Mouse (Mus musculus) stomach, embryonic 15.5 days (tissue): ENCODE data around the gene Vmn1r206. TPM values are rescaled to one million over a fixed set of nuclear protein-coding genes. Genes with fewer than 3 reads are reported as not detected.
"Not testable (repeated sequence)": the region's sequence is repeated elsewhere in the genome, so short reads cannot be mapped to it uniquely, and the experiment has no call there.

ENCODE experiments used
- ATAC-seq: fragments of 200-750 bp; cut with Nextera tagmentation; 2 replicates; pipeline ENCODE4 v1.8.0; 2017; ENCODE audit warnings: low read depth, moderate number of reproducible peaks, moderate TSS enrichment; ENCODE audit not compliant: insufficient read depth, low FRiP score
- H3K27ac ChIP-seq: fragments of 300-500 bp; sonication (generic); 2 replicates; pipeline ENCODE4 v1.5.1; 2015; ENCODE audit warnings: mild to moderate bottlenecking, inconsistent platforms
- H3K27me3 ChIP-seq: fragments of 300-500 bp; sonication (generic); replicated peaks from 2 replicates; pipeline ENCODE4 v1.6.1; 2015; ENCODE audit warnings: inconsistent platforms
- H3K36me3 ChIP-seq: fragments of 300-500 bp; sonication (generic); 2 replicates; pipeline ENCODE4 v1.6.1; 2015; ENCODE audit warnings: inconsistent platforms
- H3K4me1 ChIP-seq: fragments of 300-500 bp; sonication (generic); 2 replicates; pipeline ENCODE4 v1.6.1; 2015; ENCODE audit warnings: inconsistent platforms
- H3K4me2 ChIP-seq: fragments of 300-500 bp; sonication (generic); 2 replicates; pipeline ENCODE4 v1.6.1; 2015; ENCODE audit warnings: mild to moderate bottlenecking, inconsistent platforms
- H3K4me3 ChIP-seq: fragments of 300-500 bp; sonication (generic); replicated peaks from 2 replicates; pipeline ENCODE4 v1.5.1; 2015; ENCODE audit warnings: inconsistent platforms
- H3K9ac ChIP-seq: fragments of 300-500 bp; sonication (generic); 2 replicates; pipeline ENCODE4 v1.6.1; 2015; ENCODE audit warnings: inconsistent platforms
- H3K9me3 ChIP-seq: fragments of 300-500 bp; sonication (generic); 2 replicates; pipeline ENCODE4 v1.6.1; 2016; ENCODE audit warnings: inconsistent platforms
- WGBS: fragments of 180-500 bp; shearing (Covaris S2); methylation state at CpG from one replicate; pipeline ENCODE4 v1.1.7; 2015; 5-methylcytosine and 5-hydroxymethylcytosine counted together
- polyA plus RNA-seq: library from polyadenylated mRNA; unstranded; fragments of >200 nt; fragmentation: Nextera tagmentation; extraction: Ambion mirVana; gene quantifications from 2 replicates; pipeline ENCODE4 v1.2.1, GENCODE M21; 2015

Vmn1r206 gene
- not detected in 2 replicates for polyA plus RNA-seq

DNA sequence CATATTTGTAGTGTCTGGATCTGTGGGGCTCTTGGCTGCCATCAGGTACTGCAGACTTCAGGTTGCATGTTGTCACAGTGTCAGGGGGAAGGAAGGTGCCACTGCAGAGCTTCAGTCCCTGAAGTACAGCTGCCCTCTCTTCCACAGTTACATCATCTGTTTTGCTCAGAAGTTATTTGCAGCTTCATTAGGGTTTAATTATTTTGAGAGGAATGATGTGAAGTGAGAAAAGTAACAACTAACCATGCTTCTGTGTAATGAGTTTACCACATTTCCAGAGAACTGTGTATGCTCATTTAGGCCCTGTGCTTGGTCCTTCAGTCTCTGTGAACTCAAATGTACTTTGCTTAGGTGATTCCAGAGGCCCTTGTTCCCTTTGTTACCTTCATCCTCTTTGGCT lies at the start of gene Vmn1r206:
Vmn1r206 (minus strand) TSS at position 101 of the 400 bp plus-strand sequence.
- H3K9me3 ChIP-seq, H3K4me1 ChIP-seq, H3K27ac ChIP-seq, H3K4me2 ChIP-seq, ATAC-seq, H3K36me3 ChIP-seq, H3K27me3 ChIP-seq, H3K4me3 ChIP-seq, H3K9ac ChIP-seq: not testable (repeated sequence)

DNA sequence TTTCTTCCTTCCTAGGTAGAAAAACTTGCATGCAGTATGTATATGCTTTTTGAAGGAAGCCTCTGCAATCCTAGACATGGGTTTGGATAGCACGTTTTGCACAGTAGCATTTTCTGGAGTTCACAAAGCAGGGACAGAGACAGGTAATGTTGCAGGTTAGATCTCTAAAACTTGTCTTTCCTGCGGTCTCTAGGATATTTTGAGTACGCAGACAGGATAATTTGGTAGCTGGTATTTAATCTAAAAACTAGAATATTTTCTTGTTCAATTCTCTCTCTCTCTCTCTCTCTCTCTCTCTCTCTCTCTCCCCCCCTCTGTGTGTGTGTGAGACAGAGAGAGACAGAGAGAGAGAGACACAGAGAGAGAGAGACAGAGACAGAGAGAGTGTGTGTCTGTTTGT lies 31.2 kb downstream of the Vmn1r206 start, which contains the start of gene Vmn1r205:
Vmn1r205 (minus strand) TSS at position 101 of the 400 bp plus-strand sequence.
- no peak for ATAC-seq
- Histone ChIP-seq H3K27ac (no peak within 1 kb of the TSS), H3K9ac (no peak within 1 kb of the TSS), H3K36me3 (no peaks in the 10 kb centered on the region), H3K4me1 (no peaks in the 10 kb centered on the region), H3K27me3 (no peaks in the 10 kb centered on the region), H3K4me3 (no peak within 1 kb of the TSS), H3K4me2 (no peak within 1 kb of the TSS), H3K9me3 (no peaks in the 10 kb centered on the region)
- WGBS = 87% methylated on average over 3 of the region's 3 CpGs

DNA sequence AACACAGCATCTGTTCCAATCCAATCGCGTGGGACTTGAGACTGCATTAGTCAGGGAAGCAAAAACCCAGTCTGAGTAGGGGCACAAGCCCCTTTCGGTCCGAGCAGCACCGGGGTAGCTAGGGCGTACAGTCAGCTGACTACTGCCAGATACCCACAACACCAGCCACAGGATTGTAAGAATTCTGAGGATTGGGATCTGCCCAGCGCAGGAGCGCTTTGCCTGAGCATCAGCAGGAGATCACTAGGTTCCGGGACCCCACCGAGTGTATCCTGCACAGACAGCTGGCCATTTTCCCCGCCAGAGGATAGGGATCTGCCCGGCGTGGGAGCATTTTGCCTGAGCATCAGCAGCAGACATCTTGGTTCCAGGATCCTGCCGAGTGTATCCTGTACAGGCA lies 40.7 kb downstream of the Vmn1r206 start:
- not testable (repeated sequence) for H3K9ac ChIP-seq, ATAC-seq, H3K4me2 ChIP-seq, H3K4me1 ChIP-seq, H3K27me3 ChIP-seq, H3K36me3 ChIP-seq, H3K9me3 ChIP-seq, H3K27ac ChIP-seq, H3K4me3 ChIP-seq
- 78% methylated on average over 14 of the region's 14 CpGs for WGBS

DNA sequence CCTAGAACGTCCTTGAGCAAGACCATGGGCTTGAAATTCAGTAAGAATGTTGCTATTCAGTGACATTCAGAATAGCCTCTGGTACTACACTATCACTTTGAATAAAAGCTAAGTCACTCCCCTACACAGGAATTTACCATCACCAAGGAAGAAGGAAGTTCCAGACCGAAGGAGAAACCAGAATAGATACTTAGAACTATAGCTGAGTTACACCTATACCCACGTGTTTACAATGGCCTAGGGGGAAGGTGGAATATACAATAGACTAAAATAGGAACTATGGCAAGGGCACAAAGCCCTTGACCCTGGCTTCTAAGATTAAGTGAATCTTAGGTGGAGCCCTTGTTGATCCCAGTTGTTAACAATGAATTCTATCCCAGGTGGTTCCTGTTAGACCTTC lies 49.1 kb downstream of the Vmn1r206 start:
- not testable (repeated sequence) for H3K36me3 ChIP-seq, H3K4me3 ChIP-seq, H3K9ac ChIP-seq, H3K27me3 ChIP-seq, ATAC-seq, H3K27ac ChIP-seq, H3K4me2 ChIP-seq, H3K4me1 ChIP-seq, H3K9me3 ChIP-seq
- WGBS = 81% methylated on average over 3 of the region's 3 CpGs

Other genes starting within 250 kb of the Vmn1r206 start
- not detected in 2 replicates for gene Vmn1r199, start 244.4 kb downstream of the Vmn1r206 start, polyA plus RNA-seq
- gene Vmn1r200, start 233.9 kb downstream of the Vmn1r206 start, polyA plus RNA-seq = not detected in 2 replicates
- not detected in 2 replicates for gene Vmn1r201, start 152.3 kb downstream of the Vmn1r206 start, polyA plus RNA-seq
- gene Vmn1r202, start 118.9 kb downstream of the Vmn1r206 start, polyA plus RNA-seq = 0.03 TPM in 1 of 2 replicates, not detected in the other
- gene Vmn1r203, start 106.1 kb downstream of the Vmn1r206 start, polyA plus RNA-seq = not detected in 2 replicates
- gene Vmn1r204, start 71.1 kb downstream of the Vmn1r206 start, polyA plus RNA-seq = not detected in 2 replicates
- not detected in 2 replicates for gene Vmn1r205, start 31.3 kb downstream of the Vmn1r206 start, polyA plus RNA-seq
- gene Vmn1r207-ps, start 105.4 kb upstream of the Vmn1r206 start, polyA plus RNA-seq = not detected in 2 replicates
- gene Vmn1r208, start 153.1 kb upstream of the Vmn1r206 start, polyA plus RNA-seq = not detected in 2 replicates
- gene Vmn1r209, start 185.4 kb upstream of the Vmn1r206 start, polyA plus RNA-seq = not detected in 2 replicates
- not detected in 2 replicates for gene Vmn1r210, start 207.1 kb upstream of the Vmn1r206 start, polyA plus RNA-seq
- gene Vmn1r211, start 233.3 kb upstream of the Vmn1r206 start, polyA plus RNA-seq = not detected in 2 replicates